Mouse (Mus musculus) megakaryocyte-erythroid progenitor cell, adult 5-6 weeks (primary cell): ENCODE data around the gene Prmt8. TPM values are rescaled to one million over a fixed set of nuclear protein-coding genes. Genes with fewer than 3 reads are reported as not detected.

Source experiments
- ATAC-seq: replicated peaks from 2 replicates; pipeline ENCODE4 v1.8.0; 2016; ENCODE audit warnings: mild to moderate bottlenecking, inconsistent platforms; ENCODE audit not compliant: severe bottlenecking, poor library complexity, low FRiP score, low TSS enrichment
- total RNA-seq, 2 experiments: library from RNA; stranded (forward) in 1 of 2; stranded (reverse) in 1 of 2; fragments of 200-1000, 215-1000 nt in 1 of 2; fragments of >200 nt in 1 of 2; fragmentation: Nextera tagmentation in 1 of 2; gene quantifications; 2 replicates each; pipeline ENCODE4 v1.2.3; 2014 to 2017

The Prmt8 gene
- total RNA-seq, 2 experiments from 2014 or later: not detected

GRCm38 (mm10) chr6:127742290-127742689 is 27.0 kb downstream of the Prmt8 start:
- no peak for ATAC-seq

GRCm38 (mm10) chr6:127741162-127741561 is 28.1 kb downstream of the Prmt8 start:
- ATAC-seq: no peak

- ATAC-seq: no peak
Measured at GRCm38 (mm10) chr6:127740711-127741110, 28.6 kb downstream of the Prmt8 start.

GRCm38 (mm10) chr6:127739921-127740320 is 29.4 kb downstream of the Prmt8 start:
- ATAC-seq: no peak

- no peak for ATAC-seq
Measured at GRCm38 (mm10) chr6:127735130-127735981, 33.9 kb downstream of the Prmt8 start.

- ATAC-seq: no peak
Measured at GRCm38 (mm10) chr6:127723126-127723525, 46.1 kb downstream of the Prmt8 start.

- ATAC-seq: no peak
Measured at GRCm38 (mm10) chr6:127719875-127720274, 49.4 kb downstream of the Prmt8 start.

- no peak for ATAC-seq
Measured at GRCm38 (mm10) chr6:127717239-127718137, 51.8 kb downstream of the Prmt8 start.

GRCm38 (mm10) chr6:127715428-127715827 is 53.8 kb downstream of the Prmt8 start:
- no peak for ATAC-seq

- no peak for ATAC-seq
Measured at GRCm38 (mm10) chr6:127714906-127715305, 54.4 kb downstream of the Prmt8 start.

- ATAC-seq: no peak
Measured at GRCm38 (mm10) chr6:127708218-127708628, 61.0 kb downstream of the Prmt8 start.

GRCm38 (mm10) chr6:127701036-127701783 is 68.1 kb downstream of the Prmt8 start:
- no peak for ATAC-seq

GRCm38 (mm10) chr6:127693681-127694080 is 75.6 kb downstream of the Prmt8 start:
- ATAC-seq: no peak

GRCm38 (mm10) chr6:127692298-127692697 is 77.0 kb downstream of the Prmt8 start:
- no peak for ATAC-seq

GRCm38 (mm10) chr6:127687181-127687860 is 82.0 kb downstream of the Prmt8 start:
- ATAC-seq: no peak

- ATAC-seq: no peak
Measured at GRCm38 (mm10) chr6:127684981-127685380, 84.3 kb downstream of the Prmt8 start.

GRCm38 (mm10) chr6:127683561-127683960 is 85.7 kb downstream of the Prmt8 start:
- no peak for ATAC-seq

GRCm38 (mm10) chr6:127680784-127681183 is 88.5 kb downstream of the Prmt8 start:
- no peak for ATAC-seq

GRCm38 (mm10) chr6:127678998-127679397 is 90.3 kb downstream of the Prmt8 start:
- ATAC-seq: no peak
